Mouse (Mus musculus): ENCODE results near the gene Fermt2. TPM values are rescaled to one million over a fixed set of nuclear protein-coding genes. Genes with fewer than 3 reads are reported as not detected.

The Fermt2 gene
- polyA plus RNA-seq, 1 experiment: 19.3 TPM

DNA sequence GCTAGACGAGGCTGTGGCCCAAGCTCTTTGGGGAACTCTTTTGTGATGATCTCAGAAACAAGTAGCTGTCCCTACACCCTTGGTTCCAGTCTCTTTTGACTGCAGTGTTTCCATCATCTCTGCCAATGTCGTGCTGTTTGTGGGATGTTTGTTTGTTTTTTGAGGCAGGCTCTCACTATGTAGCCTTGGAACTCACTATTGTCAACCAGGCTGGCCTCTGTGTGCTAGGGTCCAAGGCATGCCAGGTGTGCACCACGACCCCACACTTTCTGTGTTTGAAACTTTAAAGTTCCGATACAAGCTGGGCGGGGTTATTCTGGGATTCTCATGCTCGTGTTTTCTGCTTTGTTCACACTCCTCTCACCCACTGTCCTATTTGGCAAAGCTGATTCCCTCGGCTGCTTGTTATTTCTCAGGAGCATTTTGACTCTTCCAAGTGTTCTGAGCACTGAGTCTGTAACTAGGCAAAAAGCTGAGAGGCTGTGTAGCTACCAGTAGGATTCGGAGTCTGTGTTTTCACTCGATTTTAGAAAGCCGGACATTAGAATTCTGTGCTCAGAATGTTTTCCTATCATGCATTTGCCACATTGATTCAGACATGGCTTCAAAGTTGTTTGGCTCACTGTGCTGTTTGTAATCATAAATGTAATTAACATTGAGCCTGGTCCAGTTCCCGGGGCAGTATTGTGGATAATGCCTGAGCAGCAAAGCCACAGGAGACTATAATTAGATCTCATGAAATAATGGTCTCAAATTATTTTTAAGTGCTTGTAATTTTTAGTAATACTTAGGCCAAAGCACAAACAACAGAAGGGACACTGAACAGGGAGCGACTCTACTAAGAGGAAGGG is 74.0 kb downstream of the Fermt2 start:
- TF ChIP-seq POLR2A (IDR thresholded peaks at IDR 0.05; ENCODE audit: borderline replicate concordance, control insufficient read depth, low read depth, low read length): no peak
- no peak for TF ChIP-seq CTCF (IDR thresholded peaks at IDR 0.05; ENCODE audit: control insufficient read depth, insufficient read depth, low read length)
- WGBS: 71% methylated on average over 12 of the region's 12 CpGs
- no peak overlapping the region for H3K4me3 ChIP-seq (replicated peaks; ENCODE audit: control insufficient read depth, low read depth, low read length)
- no peaks in the 10 kb centered on the region for H3K4me1 ChIP-seq (ENCODE audit: control insufficient read depth, insufficient read depth, low read length)
- H3K27ac ChIP-seq (ENCODE audit: control insufficient read depth, insufficient read depth, low read depth, low read length, poor library complexity): no peak overlapping the region

DNA sequence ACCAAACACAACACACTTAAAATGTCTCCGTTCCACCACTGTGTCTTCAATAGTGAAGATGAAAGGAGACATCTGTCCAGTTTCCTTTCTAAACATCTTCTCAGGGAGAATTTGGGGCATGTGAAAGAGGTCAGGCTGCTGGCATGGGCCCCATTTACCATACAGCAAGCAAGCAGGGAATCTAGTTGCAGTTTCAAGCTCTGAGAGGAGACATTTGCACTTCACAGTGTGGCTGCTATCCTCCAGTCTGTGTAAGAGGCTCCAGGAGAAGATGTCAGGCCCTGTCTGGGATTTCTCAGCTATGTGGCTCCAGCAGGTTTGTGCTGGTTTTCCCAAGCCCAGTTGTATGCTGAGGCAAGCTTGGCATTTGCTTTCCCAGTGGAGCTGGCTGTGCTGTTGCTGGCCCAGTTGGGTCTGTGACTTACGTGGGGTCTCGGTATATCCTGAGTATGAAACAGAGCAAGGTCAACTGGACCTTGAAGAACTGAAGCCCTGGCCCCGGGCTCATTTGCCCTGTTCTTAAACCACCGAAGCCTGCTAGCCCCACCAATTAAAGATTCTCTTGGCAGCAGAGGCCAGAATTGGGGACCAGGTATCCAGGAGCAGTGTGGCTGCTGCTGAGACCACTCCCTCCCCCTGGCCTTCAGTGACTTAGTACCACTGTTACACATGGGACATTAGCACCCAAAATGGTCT is 76.2 kb downstream of the Fermt2 start:
- TF ChIP-seq CTCF (IDR thresholded peaks at IDR 0.05; ENCODE audit: control insufficient read depth, insufficient read depth, low read length): no peak
- H3K4me3 ChIP-seq (replicated peaks; ENCODE audit: control insufficient read depth, low read depth, low read length): no peak overlapping the region
- no peak overlapping the region for H3K27ac ChIP-seq (ENCODE audit: control insufficient read depth, insufficient read depth, low read depth, low read length, poor library complexity)
- H3K4me1 ChIP-seq (ENCODE audit: control insufficient read depth, insufficient read depth, low read length): no peaks in the 10 kb centered on the region
- 83% methylated on average over 5 of the region's 5 CpGs for WGBS

DNA sequence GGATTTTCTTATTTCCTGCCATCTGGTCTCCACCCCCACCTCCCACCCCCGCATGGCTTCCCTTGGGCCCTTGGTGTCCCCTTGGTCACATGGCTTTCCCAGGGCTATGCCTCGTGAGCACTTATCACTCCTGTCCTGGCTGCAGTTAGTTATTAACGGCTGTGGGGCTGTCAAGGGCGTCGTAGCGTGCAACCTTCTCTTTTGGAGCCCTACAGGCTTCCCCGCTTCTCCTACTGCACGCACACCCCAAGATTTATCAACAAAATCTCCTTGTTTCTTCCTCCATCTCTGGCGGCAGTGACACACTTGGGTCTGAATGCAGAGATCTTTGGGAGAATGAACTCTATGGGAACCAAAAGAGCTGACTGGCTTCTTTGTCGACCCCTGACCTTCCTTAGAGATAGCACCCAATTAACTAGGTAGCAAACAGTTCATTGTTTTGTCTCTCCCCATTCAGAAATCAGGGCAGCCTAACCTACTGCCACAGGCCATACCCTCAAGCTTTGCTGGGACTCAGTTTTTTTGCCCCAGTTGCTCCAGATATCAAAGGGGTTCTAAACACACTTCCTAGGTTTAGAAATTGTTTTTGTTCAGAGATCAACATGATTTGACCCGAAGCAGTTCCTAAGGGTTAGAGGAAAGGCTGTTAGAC is 76.9 kb downstream of the Fermt2 start:
- WGBS: 34% methylated on average over 11 of the region's 11 CpGs
- Histone ChIP-seq H3K4me1 (ENCODE audit: control insufficient read depth, insufficient read depth, low read length) (no peaks in the 10 kb centered on the region), H3K27ac (ENCODE audit: control insufficient read depth, insufficient read depth, low read depth, low read length, poor library complexity) (no peak overlapping the region), H3K4me3 (replicated peaks; ENCODE audit: control insufficient read depth, low read depth, low read length) (no peak overlapping the region)
- no peak for TF ChIP-seq CTCF (IDR thresholded peaks at IDR 0.05; ENCODE audit: control insufficient read depth, insufficient read depth, low read length)
- TF ChIP-seq POLR2A (IDR thresholded peaks at IDR 0.05; ENCODE audit: borderline replicate concordance, control insufficient read depth, low read depth, low read length): no peak

DNA sequence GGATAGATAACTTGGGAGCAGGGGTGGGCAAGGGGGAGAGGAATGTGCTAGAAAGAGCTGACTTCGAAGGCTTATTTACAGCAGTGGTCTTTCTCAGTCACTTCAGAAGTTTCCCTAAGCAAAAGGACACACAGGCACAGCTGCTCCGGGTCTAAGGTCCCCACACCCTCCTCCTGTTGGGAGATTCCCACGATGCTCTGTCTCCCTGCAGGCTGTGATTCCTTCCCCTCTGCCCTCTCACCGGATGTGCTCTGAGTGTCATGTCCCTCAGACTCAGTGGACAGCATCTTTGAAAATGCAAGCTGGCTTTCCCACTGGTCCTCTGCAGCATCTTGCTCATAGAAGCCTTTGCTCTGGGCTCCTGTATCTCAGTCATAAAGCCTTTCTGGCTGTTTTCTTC is 77.8 kb downstream of the Fermt2 start:
- H3K27ac ChIP-seq (ENCODE audit: control insufficient read depth, insufficient read depth, low read depth, low read length, poor library complexity): no peak overlapping the region
- no peak for TF ChIP-seq POLR2A (IDR thresholded peaks at IDR 0.05; ENCODE audit: borderline replicate concordance, control insufficient read depth, low read depth, low read length)
- no peak for TF ChIP-seq CTCF (IDR thresholded peaks at IDR 0.05; ENCODE audit: control insufficient read depth, insufficient read depth, low read length)
- no peaks in the 10 kb centered on the region for H3K4me1 ChIP-seq (ENCODE audit: control insufficient read depth, insufficient read depth, low read length)
- no peak overlapping the region for H3K4me3 ChIP-seq (replicated peaks; ENCODE audit: control insufficient read depth, low read depth, low read length)
- WGBS: 57% methylated on average over 4 of the region's 4 CpGs

DNA sequence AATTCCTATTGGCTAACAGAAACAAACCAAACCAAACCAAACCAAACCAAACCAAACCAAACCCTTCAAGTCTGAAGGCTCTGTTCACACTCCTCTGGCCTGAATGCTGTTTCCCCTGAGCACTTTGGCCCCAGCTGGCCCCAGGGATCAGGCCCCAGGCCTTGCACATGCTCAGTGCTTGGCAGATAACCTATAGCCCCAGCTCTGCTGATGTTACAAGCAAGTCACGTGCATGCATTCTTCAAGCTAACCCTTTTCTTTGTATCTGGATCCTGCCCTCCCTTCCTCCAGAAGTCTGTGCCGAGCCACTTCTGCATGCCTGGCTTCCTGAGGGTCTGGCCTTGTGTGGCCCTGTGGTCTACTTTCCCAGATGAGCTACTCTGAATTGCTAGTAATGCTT is 78.8 kb downstream of the Fermt2 start:
- no peak overlapping the region for H3K4me3 ChIP-seq (replicated peaks; ENCODE audit: control insufficient read depth, low read depth, low read length)
- no peak overlapping the region for H3K27ac ChIP-seq (ENCODE audit: control insufficient read depth, insufficient read depth, low read depth, low read length, poor library complexity)
- no peak for TF ChIP-seq POLR2A (IDR thresholded peaks at IDR 0.05; ENCODE audit: borderline replicate concordance, control insufficient read depth, low read depth, low read length)
- H3K4me1 ChIP-seq (ENCODE audit: control insufficient read depth, insufficient read depth, low read length): no peaks in the 10 kb centered on the region
- WGBS: 32% methylated on average over 2 of the region's 2 CpGs

DNA sequence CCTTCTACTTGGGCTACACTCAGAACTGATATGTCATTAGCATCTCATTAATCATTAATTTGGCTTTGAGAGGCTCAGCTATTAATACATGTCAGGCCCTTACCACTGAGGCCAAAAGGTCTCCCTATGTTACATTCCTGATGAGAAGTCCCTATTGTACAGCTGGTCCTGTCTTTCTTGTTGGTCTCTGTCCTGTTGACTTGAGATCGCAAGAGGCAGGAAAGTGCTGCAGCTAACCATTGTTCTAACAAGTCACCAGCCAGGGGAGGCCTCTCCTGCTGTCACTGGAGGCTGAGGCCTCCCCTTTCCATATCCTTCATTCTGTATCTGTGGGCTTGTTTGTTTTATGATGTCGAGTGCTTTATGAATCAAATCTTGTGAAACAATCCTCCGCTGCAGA is 83.1 kb downstream of the Fermt2 start:
- Histone ChIP-seq H3K27ac (ENCODE audit: control insufficient read depth, insufficient read depth, low read depth, low read length, poor library complexity) (no peak overlapping the region), H3K4me1 (ENCODE audit: control insufficient read depth, insufficient read depth, low read length) (no peaks in the 10 kb centered on the region), H3K4me3 (replicated peaks; ENCODE audit: control insufficient read depth, low read depth, low read length) (no peak overlapping the region)
- WGBS: 78% methylated on average over 3 of the region's 3 CpGs
- no peak for TF ChIP-seq POLR2A (IDR thresholded peaks at IDR 0.05; ENCODE audit: borderline replicate concordance, control insufficient read depth, low read depth, low read length)
- TF ChIP-seq CTCF (IDR thresholded peaks at IDR 0.05; ENCODE audit: control insufficient read depth, insufficient read depth, low read length): no peak

DNA sequence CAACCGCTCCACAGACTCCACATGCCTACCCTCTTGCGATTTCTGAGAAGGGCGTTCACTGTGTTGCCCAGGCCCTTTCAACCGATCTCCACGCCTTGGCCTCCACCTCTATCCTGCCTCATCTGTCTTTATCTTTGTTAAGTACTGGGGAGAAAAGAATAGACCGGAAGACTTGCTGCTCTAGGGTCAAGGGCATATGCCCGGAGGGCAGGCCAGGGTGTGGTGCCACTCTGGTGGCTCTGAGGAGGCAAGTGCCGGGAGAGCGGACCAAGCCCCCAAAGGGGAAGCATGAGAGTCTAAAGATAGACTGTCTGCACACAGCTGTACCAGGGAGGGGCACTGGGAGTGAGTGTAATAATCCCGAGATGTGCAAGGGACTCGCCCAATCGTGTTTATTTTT is 84.5 kb downstream of the Fermt2 start:
- TF ChIP-seq POLR2A (IDR thresholded peaks at IDR 0.05; ENCODE audit: borderline replicate concordance, control insufficient read depth, low read depth, low read length): no peak
- TF ChIP-seq CTCF (IDR thresholded peaks at IDR 0.05; ENCODE audit: control insufficient read depth, insufficient read depth, low read length): no peak
- Histone ChIP-seq H3K27ac (ENCODE audit: control insufficient read depth, insufficient read depth, low read depth, low read length, poor library complexity) (no peak overlapping the region), H3K4me3 (replicated peaks; ENCODE audit: control insufficient read depth, low read depth, low read length) (no peak overlapping the region), H3K4me1 (ENCODE audit: control insufficient read depth, insufficient read depth, low read length) (no peaks in the 10 kb centered on the region)
- WGBS: 72% methylated on average over 12 of the region's 12 CpGs

DNA sequence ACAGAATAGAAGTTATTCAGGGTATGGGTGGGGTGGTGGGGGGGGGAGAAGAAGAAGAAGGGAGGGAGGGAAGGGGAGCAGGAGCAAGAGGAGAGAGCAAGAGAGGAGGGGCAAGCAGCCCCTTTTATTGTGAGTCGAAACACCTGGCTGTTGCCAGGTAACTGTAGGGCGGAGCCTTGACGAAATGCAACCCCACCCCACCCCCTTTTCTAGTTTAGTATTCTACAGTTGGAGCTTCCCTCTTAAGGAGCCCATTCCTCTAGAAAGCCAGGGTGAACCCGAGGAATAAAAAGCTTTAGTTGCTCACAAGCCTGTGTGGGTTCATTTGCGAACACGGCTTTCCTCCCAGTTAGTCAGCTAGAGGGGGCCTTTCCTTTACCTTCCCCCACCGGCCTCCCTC is 85.0 kb downstream of the Fermt2 start:
- no peak overlapping the region for H3K27ac ChIP-seq (ENCODE audit: control insufficient read depth, insufficient read depth, low read depth, low read length, poor library complexity)
- WGBS: 75% methylated on average over 7 of the region's 7 CpGs
- H3K4me3 ChIP-seq (replicated peaks; ENCODE audit: control insufficient read depth, low read depth, low read length): no peak overlapping the region
- TF ChIP-seq CTCF (IDR thresholded peaks at IDR 0.05; ENCODE audit: control insufficient read depth, insufficient read depth, low read length): no peak
- no peak for TF ChIP-seq POLR2A (IDR thresholded peaks at IDR 0.05; ENCODE audit: borderline replicate concordance, control insufficient read depth, low read depth, low read length)
- H3K4me1 ChIP-seq (ENCODE audit: control insufficient read depth, insufficient read depth, low read length): no peaks in the 10 kb centered on the region
